Mouse (Mus musculus) midbrain, embryonic 11.5 days (tissue): Measurements from ENCODE around the gene 6330409D20Rik. TPM values are rescaled to one million over a fixed set of nuclear protein-coding genes. Genes with fewer than 3 reads are reported as not detected.

Source experiments
- ATAC-seq: fragments of 200-750 bp; cut with Nextera tagmentation; 2 replicates; pipeline ENCODE4 v1.8.0; 2017; ENCODE audit warnings: moderate TSS enrichment, moderate library complexity; ENCODE audit not compliant: low FRiP score
- DNase-seq: peaks from one replicate; pipeline ENCODE4 v3.0.0; 2015; ENCODE audit warnings: low spot score; ENCODE audit errors: missing footprints
- H3K27ac ChIP-seq: fragments of 300-500 bp; sonication (generic); 2 replicates; pipeline ENCODE4 v1.5.1; 2014; ENCODE audit warnings: low read depth, low read length
- H3K27me3 ChIP-seq: fragments of 300-500 bp; sonication (generic); 2 replicates; pipeline ENCODE4 v1.6.1; 2014; ENCODE audit warnings: mild to moderate bottlenecking, low read length, moderate library complexity, mixed read lengths; ENCODE audit not compliant: control insufficient read depth, insufficient read depth
- H3K36me3 ChIP-seq: fragments of 300-500 bp; sonication (generic); 2 replicates; pipeline ENCODE4 v1.6.1; 2014; ENCODE audit warnings: mild to moderate bottlenecking, low read length, moderate library complexity, mixed read lengths; ENCODE audit not compliant: control insufficient read depth, insufficient read depth
- H3K4me1 ChIP-seq: fragments of 300-500 bp; sonication (generic); 2 replicates; pipeline ENCODE4 v1.6.1; 2014; ENCODE audit warnings: low read length; ENCODE audit not compliant: control insufficient read depth, insufficient read depth
- H3K4me2 ChIP-seq: fragments of 300-500 bp; sonication (generic); 2 replicates; pipeline ENCODE4 v1.6.1; 2014; ENCODE audit warnings: mild to moderate bottlenecking, moderate library complexity
- H3K4me3 ChIP-seq: fragments of 300-500 bp; sonication (generic); 2 replicates; pipeline ENCODE4 v1.5.1; 2014; ENCODE audit warnings: low read depth, low read length
- H3K9ac ChIP-seq: fragments of 300-500 bp; sonication (generic); 2 replicates; pipeline ENCODE4 v1.6.1; 2014; ENCODE audit warnings: low read length
- H3K9me3 ChIP-seq: fragments of 300-500 bp; sonication (generic); 2 replicates; pipeline ENCODE4 v1.6.1; 2016; ENCODE audit warnings: low read length; ENCODE audit not compliant: control insufficient read depth
- WGBS: fragments of 180-500 bp; shearing (Covaris S2); extraction: QIAGEN DNeasy Blood & Tissue Kit; methylation state at CpG from one replicate; pipeline ENCODE4 v1.1.7; 2014; 5-methylcytosine and 5-hydroxymethylcytosine counted together
- polyA plus RNA-seq: library from polyadenylated mRNA; unstranded; fragments of >200 nt; fragmentation: Nextera tagmentation; extraction: Ambion mirVana; gene quantifications from 2 replicates; pipeline ENCODE4 v1.2.1, GENCODE M21; 2014

6330409D20Rik gene
- polyA plus RNA-seq, 1 experiment from 2014 or later = 3.0 TPM

GRCm38 (mm10) chr2:32712934-32713817 lies 27.6 kb downstream of the 6330409D20Rik start, which contains the start of gene Cdk9:
Cdk9 (minus strand) TSS chr2:32713076.
- peak within 1 kb of the TSS; percentile 74 for H3K4me3 ChIP-seq
- H3K27me3 ChIP-seq = no peaks in the 10 kb centered on the region
- peak within 1 kb of the TSS; percentile 94 for H3K27ac ChIP-seq
- peak within 1 kb of the TSS; percentile 88 for H3K9ac ChIP-seq
- H3K4me2 ChIP-seq = peak within 1 kb of the TSS; percentile 92
- peaks cover 12% of the 10 kb centered on the region for H3K36me3 ChIP-seq
- DNase-seq = peak; percentile 99
- no peaks in the 10 kb centered on the region for H3K9me3 ChIP-seq
- ATAC-seq = peak; percentile 82
- 0% methylated on average over 52 of the region's 79 CpGs for WGBS
- H3K4me1 ChIP-seq = peaks cover 16% of the 10 kb centered on the region

- H3K9ac ChIP-seq = peak overlapping the region; percentile 88
- no peaks in the 10 kb centered on the region for H3K9me3 ChIP-seq
- peak overlapping the region; percentile 92 for H3K4me2 ChIP-seq
- ATAC-seq (peak; percentile 89), DNase-seq (peak; percentile 99)
- H3K36me3 ChIP-seq = peaks cover 15% of the 10 kb centered on the region
- under 1% methylated on average over 27 of the region's 44 CpGs for WGBS
- H3K4me1 ChIP-seq = peaks cover 16% of the 10 kb centered on the region
- peak overlapping the region; percentile 94 for H3K27ac ChIP-seq
- H3K4me3 ChIP-seq = peak overlapping the region; percentile 74
- no peaks in the 10 kb centered on the region for H3K27me3 ChIP-seq
Measured at GRCm38 (mm10) chr2:32712586-32712933, 28.3 kb downstream of the 6330409D20Rik start.

GRCm38 (mm10) chr2:32712108-32712551 lies 28.7 kb downstream of the 6330409D20Rik start:
- peak overlapping the region; percentile 94 for H3K27ac ChIP-seq
- ATAC-seq (peak; percentile 61), DNase-seq (peak; percentile 91)
- peak overlapping the region; percentile 92 for H3K4me2 ChIP-seq
- H3K4me1 ChIP-seq = peaks cover 16% of the 10 kb centered on the region
- H3K36me3 ChIP-seq = peaks cover 15% of the 10 kb centered on the region
- WGBS = under 1% methylated on average over 41 of the region's 41 CpGs
- H3K9me3 ChIP-seq = no peaks in the 10 kb centered on the region
- peak overlapping the region; percentile 88 for H3K9ac ChIP-seq
- H3K27me3 ChIP-seq = no peaks in the 10 kb centered on the region
- peak overlapping the region; percentile 74 for H3K4me3 ChIP-seq

GRCm38 (mm10) chr2:32711301-32712056 lies 29.3 kb downstream of the 6330409D20Rik start:
- ATAC-seq (no peak), DNase-seq (no peak)
- Histone ChIP-seq H3K27ac (no peak overlapping the region), H3K27me3 (no peaks in the 10 kb centered on the region), H3K36me3 (peaks cover 19% of the 10 kb centered on the region), H3K9ac (peak overlapping the region; percentile 88), H3K4me3 (peak overlapping the region; percentile 74), H3K4me1 (peaks cover 16% of the 10 kb centered on the region), H3K4me2 (peak overlapping the region; percentile 92), H3K9me3 (no peaks in the 10 kb centered on the region)
- WGBS = 26% methylated on average over 9 of the region's 9 CpGs

GRCm38 (mm10) chr2:32710425-32710824 lies 30.4 kb downstream of the 6330409D20Rik start:
- Histone ChIP-seq H3K4me2 (no peak overlapping the region), H3K4me1 (peaks cover 16% of the 10 kb centered on the region), H3K4me3 (no peak overlapping the region), H3K9ac (no peak overlapping the region), H3K36me3 (peaks cover 27% of the 10 kb centered on the region), H3K9me3 (no peaks in the 10 kb centered on the region), H3K27ac (no peak overlapping the region), H3K27me3 (no peaks in the 10 kb centered on the region)
- DNase-seq (no peak), ATAC-seq (no peak)
- WGBS = 91% methylated on average over 5 of the region's 5 CpGs

- Histone ChIP-seq H3K9me3 (no peaks in the 10 kb centered on the region), H3K27ac (no peak overlapping the region), H3K27me3 (no peaks in the 10 kb centered on the region), H3K4me3 (no peak overlapping the region), H3K36me3 (peaks cover 27% of the 10 kb centered on the region), H3K9ac (no peak overlapping the region), H3K4me2 (no peak overlapping the region), H3K4me1 (peaks cover 16% of the 10 kb centered on the region)
- DNase-seq (no peak), ATAC-seq (no peak)
- 95% methylated on average over 20 of the region's 20 CpGs for WGBS
Measured at GRCm38 (mm10) chr2:32709521-32710137, 31.2 kb downstream of the 6330409D20Rik start.

- Histone ChIP-seq H3K27me3 (no peaks in the 10 kb centered on the region), H3K36me3 (peaks cover 29% of the 10 kb centered on the region), H3K4me2 (no peak overlapping the region), H3K9ac (no peak overlapping the region), H3K4me1 (peaks cover 10% of the 10 kb centered on the region), H3K9me3 (no peaks in the 10 kb centered on the region), H3K27ac (no peak overlapping the region), H3K4me3 (no peak overlapping the region)
- DNase-seq (peak; percentile 93), ATAC-seq (no peak)
- WGBS = 53% methylated on average over 3 of the region's 3 CpGs
Measured at GRCm38 (mm10) chr2:32708643-32709042, 32.2 kb downstream of the 6330409D20Rik start.

- Histone ChIP-seq H3K36me3 (peaks cover 29% of the 10 kb centered on the region), H3K4me3 (no peak overlapping the region), H3K9ac (no peak overlapping the region), H3K27me3 (no peaks in the 10 kb centered on the region), H3K9me3 (no peaks in the 10 kb centered on the region), H3K27ac (no peak overlapping the region), H3K4me1 (peaks cover 8% of the 10 kb centered on the region), H3K4me2 (no peak overlapping the region)
- DNase-seq (no peak), ATAC-seq (no peak)
- WGBS = 94% methylated on average over 6 of the region's 6 CpGs
Measured at GRCm38 (mm10) chr2:32706971-32707370, 33.8 kb downstream of the 6330409D20Rik start.
